Mouse (Mus musculus): ENCODE data around the gene Hlcs. TPM values are rescaled to one million over a fixed set of nuclear protein-coding genes. Genes with fewer than 3 reads are reported as not detected.

Gene Hlcs
- polyA plus RNA-seq, 1 experiment: 12.6 TPM

DNA sequence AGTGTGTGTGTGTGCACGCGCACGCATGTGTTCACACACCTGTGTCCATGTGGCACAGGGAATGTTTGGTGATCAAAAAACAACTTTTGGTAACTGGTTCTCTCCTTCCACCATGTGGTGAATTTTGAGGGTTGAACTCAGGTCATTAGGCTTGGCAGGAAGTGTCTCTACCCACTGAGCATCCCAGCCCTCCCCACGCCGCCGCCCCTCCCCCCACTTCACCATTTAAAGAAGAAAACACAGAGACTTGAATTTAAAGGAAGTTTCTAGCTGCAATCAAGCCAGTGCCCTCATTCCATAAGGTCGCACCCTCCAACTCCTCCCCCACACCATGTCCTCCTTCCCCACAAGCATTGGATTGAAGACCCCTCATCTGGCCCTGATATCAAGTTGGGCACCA is 74.2 kb downstream of the Hlcs start:
- Histone ChIP-seq H3K9ac (ENCODE audit: low read depth, poor library complexity, severe bottlenecking) (no peak overlapping the region), H3K4me3 (ENCODE audit: low read depth, low read length) (no peak overlapping the region), H3K9me3 (replicated peaks; ENCODE audit: control insufficient read depth, insufficient read depth, low read length, poor library complexity, severe bottlenecking) (no peaks in the 10 kb centered on the region), H3K36me3 (ENCODE audit: control insufficient read depth, insufficient read depth, low read length, poor library complexity, severe bottlenecking) (no peaks in the 10 kb centered on the region), H3K4me1 (ENCODE audit: control insufficient read depth, insufficient read depth, low read length) (no peaks in the 10 kb centered on the region), H3K27ac (ENCODE audit: insufficient read depth, low read length) (no peak overlapping the region), H3K27me3 (ENCODE audit: control insufficient read depth, insufficient read depth, low read length, poor library complexity, severe bottlenecking) (no peaks in the 10 kb centered on the region)
- TF ChIP-seq EP300 (IDR thresholded peaks at IDR 0.05; ENCODE audit: insufficient read depth, low read depth, low read length) (no peak), CTCF (IDR thresholded peaks at IDR 0.05; ENCODE audit: low read depth, low read length) (no peak), POLR2A (IDR thresholded peaks at IDR 0.05; ENCODE audit: insufficient read depth, low read length) (no peak)

GRCm38 (mm10) chr16:94237130-94237484 is 76.3 kb downstream of the Hlcs start:
- Histone ChIP-seq H3K27me3 (ENCODE audit: control insufficient read depth, insufficient read depth, low read length, poor library complexity, severe bottlenecking) (no peaks in the 10 kb centered on the region), H3K4me1 (ENCODE audit: control insufficient read depth, insufficient read depth, low read length) (no peaks in the 10 kb centered on the region), H3K4me3 (ENCODE audit: low read depth, low read length) (no peak overlapping the region), H3K9me3 (replicated peaks; ENCODE audit: control insufficient read depth, insufficient read depth, low read length, poor library complexity, severe bottlenecking) (no peaks in the 10 kb centered on the region), H3K27ac (ENCODE audit: insufficient read depth, low read length) (no peak overlapping the region), H3K36me3 (ENCODE audit: control insufficient read depth, insufficient read depth, low read length, poor library complexity, severe bottlenecking) (no peaks in the 10 kb centered on the region), H3K9ac (ENCODE audit: low read depth, poor library complexity, severe bottlenecking) (no peak overlapping the region)
- TF ChIP-seq POLR2A (IDR thresholded peaks at IDR 0.05; ENCODE audit: insufficient read depth, low read length) (no peak), EP300 (IDR thresholded peaks at IDR 0.05; ENCODE audit: insufficient read depth, low read depth, low read length) (no peak), CTCF (IDR thresholded peaks at IDR 0.05; ENCODE audit: low read depth, low read length) (no peak)

- Histone ChIP-seq H3K36me3 (ENCODE audit: control insufficient read depth, insufficient read depth, low read length, poor library complexity, severe bottlenecking) (no peaks in the 10 kb centered on the region), H3K27me3 (ENCODE audit: control insufficient read depth, insufficient read depth, low read length, poor library complexity, severe bottlenecking) (no peaks in the 10 kb centered on the region), H3K27ac (ENCODE audit: insufficient read depth, low read length) (no peak overlapping the region), H3K9me3 (replicated peaks; ENCODE audit: control insufficient read depth, insufficient read depth, low read length, poor library complexity, severe bottlenecking) (no peaks in the 10 kb centered on the region), H3K4me3 (ENCODE audit: low read depth, low read length) (no peak overlapping the region), H3K4me1 (ENCODE audit: control insufficient read depth, insufficient read depth, low read length) (no peaks in the 10 kb centered on the region), H3K9ac (ENCODE audit: low read depth, poor library complexity, severe bottlenecking) (no peak overlapping the region)
- TF ChIP-seq EP300 (IDR thresholded peaks at IDR 0.05; ENCODE audit: insufficient read depth, low read depth, low read length) (no peak), POLR2A (IDR thresholded peaks at IDR 0.05; ENCODE audit: insufficient read depth, low read length) (no peak), CTCF (IDR thresholded peaks at IDR 0.05; ENCODE audit: low read depth, low read length) (no peak)
Measured at GRCm38 (mm10) chr16:94236226-94237129, 76.9 kb downstream of the Hlcs start.

DNA sequence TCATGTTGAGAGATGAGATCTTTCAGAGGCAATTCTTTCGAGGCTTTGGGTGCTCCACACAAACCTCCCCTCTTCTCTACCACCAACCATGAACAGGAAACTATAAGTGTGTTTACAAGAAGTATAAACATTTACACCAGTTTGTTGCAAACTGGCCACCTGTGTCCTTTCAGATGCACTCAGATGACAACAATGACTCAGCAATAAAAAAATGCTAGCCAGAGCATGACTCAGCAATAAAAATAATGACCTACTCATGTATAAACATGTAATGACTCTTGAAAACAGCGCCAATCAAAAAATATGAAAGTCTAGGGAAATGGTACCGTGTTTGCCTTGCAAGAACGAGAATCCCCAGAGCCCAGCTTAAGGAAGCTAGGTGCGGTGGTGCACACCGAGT is 77.7 kb downstream of the Hlcs start:
- Histone ChIP-seq H3K4me3 (ENCODE audit: low read depth, low read length) (no peak overlapping the region), H3K4me1 (ENCODE audit: control insufficient read depth, insufficient read depth, low read length) (no peaks in the 10 kb centered on the region), H3K36me3 (ENCODE audit: control insufficient read depth, insufficient read depth, low read length, poor library complexity, severe bottlenecking) (no peaks in the 10 kb centered on the region), H3K9me3 (replicated peaks; ENCODE audit: control insufficient read depth, insufficient read depth, low read length, poor library complexity, severe bottlenecking) (no peaks in the 10 kb centered on the region), H3K27ac (ENCODE audit: insufficient read depth, low read length) (no peak overlapping the region), H3K9ac (ENCODE audit: low read depth, poor library complexity, severe bottlenecking) (no peak overlapping the region), H3K27me3 (ENCODE audit: control insufficient read depth, insufficient read depth, low read length, poor library complexity, severe bottlenecking) (no peaks in the 10 kb centered on the region)
- TF ChIP-seq CTCF (IDR thresholded peaks at IDR 0.05; ENCODE audit: low read depth, low read length) (no peak), EP300 (IDR thresholded peaks at IDR 0.05; ENCODE audit: insufficient read depth, low read depth, low read length) (no peak), POLR2A (IDR thresholded peaks at IDR 0.05; ENCODE audit: insufficient read depth, low read length) (no peak)

DNA sequence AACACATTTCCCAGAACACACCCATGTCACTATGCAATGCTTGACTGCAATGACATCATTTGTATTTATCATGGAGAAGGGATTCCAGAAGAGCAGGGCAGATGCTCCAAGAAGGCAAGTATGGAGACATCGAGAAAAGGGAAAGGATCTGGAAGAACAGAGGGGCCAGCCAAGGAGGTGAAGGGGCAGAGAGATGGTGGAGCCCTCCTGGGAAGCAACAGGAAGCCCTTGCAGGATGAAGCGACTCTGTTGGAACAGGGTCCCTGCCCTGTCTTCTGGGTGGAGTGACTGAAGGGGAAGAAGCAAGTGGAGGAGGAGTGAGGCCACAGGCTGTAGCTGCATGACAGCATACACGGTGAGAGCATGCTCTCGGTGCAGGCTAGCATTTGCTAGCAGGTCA is 79.2 kb downstream of the Hlcs start:
- Histone ChIP-seq H3K4me3 (ENCODE audit: low read depth, low read length) (no peak overlapping the region), H3K27me3 (ENCODE audit: control insufficient read depth, insufficient read depth, low read length, poor library complexity, severe bottlenecking) (no peaks in the 10 kb centered on the region), H3K27ac (ENCODE audit: insufficient read depth, low read length) (no peak overlapping the region), H3K4me1 (ENCODE audit: control insufficient read depth, insufficient read depth, low read length) (no peaks in the 10 kb centered on the region), H3K9ac (ENCODE audit: low read depth, poor library complexity, severe bottlenecking) (no peak overlapping the region), H3K36me3 (ENCODE audit: control insufficient read depth, insufficient read depth, low read length, poor library complexity, severe bottlenecking) (no peaks in the 10 kb centered on the region), H3K9me3 (replicated peaks; ENCODE audit: control insufficient read depth, insufficient read depth, low read length, poor library complexity, severe bottlenecking) (no peaks in the 10 kb centered on the region)
- TF ChIP-seq POLR2A (IDR thresholded peaks at IDR 0.05; ENCODE audit: insufficient read depth, low read length) (no peak), EP300 (IDR thresholded peaks at IDR 0.05; ENCODE audit: insufficient read depth, low read depth, low read length) (no peak), CTCF (IDR thresholded peaks at IDR 0.05; ENCODE audit: low read depth, low read length) (no peak)

DNA sequence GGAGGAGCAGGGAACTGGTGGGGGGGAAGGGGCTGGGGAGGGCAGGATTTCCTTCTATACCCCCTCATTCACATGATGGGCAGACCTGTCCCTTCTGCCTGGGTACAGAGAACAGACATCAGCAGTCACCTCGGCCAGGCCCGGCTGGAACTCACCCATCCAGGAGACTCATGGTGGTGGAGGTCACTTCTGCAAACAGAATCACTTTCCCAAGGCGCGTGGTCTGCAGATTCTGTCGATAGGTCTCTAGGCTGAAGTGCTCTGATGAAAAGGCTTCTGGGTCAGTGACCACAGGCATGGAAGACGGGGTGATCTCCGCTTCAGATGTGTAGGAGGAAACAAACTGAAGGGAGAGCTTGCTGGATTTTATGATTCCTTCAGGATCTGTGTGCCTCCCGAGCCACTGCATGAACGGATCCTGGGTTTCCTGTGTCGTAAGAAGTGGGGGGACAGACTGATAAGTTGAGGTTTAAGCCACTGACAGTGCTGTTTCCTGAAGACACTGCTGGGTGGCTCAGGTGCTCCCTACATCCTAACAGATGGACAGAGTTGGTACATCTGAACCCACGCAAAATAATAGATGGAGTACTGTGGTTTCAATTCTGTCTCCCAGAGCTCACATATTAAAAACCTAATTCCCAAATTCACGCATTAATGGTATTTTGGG is 82.3 kb downstream of the Hlcs start:
- Histone ChIP-seq H3K27ac (ENCODE audit: insufficient read depth, low read length) (no peak overlapping the region), H3K9me3 (replicated peaks; ENCODE audit: control insufficient read depth, insufficient read depth, low read length, poor library complexity, severe bottlenecking) (no peaks in the 10 kb centered on the region), H3K9ac (ENCODE audit: low read depth, poor library complexity, severe bottlenecking) (no peak overlapping the region), H3K27me3 (ENCODE audit: control insufficient read depth, insufficient read depth, low read length, poor library complexity, severe bottlenecking) (no peaks in the 10 kb centered on the region), H3K4me1 (ENCODE audit: control insufficient read depth, insufficient read depth, low read length) (no peaks in the 10 kb centered on the region), H3K4me3 (ENCODE audit: low read depth, low read length) (no peak overlapping the region), H3K36me3 (ENCODE audit: control insufficient read depth, insufficient read depth, low read length, poor library complexity, severe bottlenecking) (no peaks in the 10 kb centered on the region)
- TF ChIP-seq CTCF (IDR thresholded peaks at IDR 0.05; ENCODE audit: low read depth, low read length): no peak
- no peak for TF ChIP-seq EP300 (IDR thresholded peaks at IDR 0.05; ENCODE audit: insufficient read depth, low read depth, low read length)
- no peak for TF ChIP-seq POLR2A (IDR thresholded peaks at IDR 0.05; ENCODE audit: insufficient read depth, low read length)

Measured in ES-Bruce4 (cell line).